Mouse (Mus musculus) gastrocnemius, postnatal 25 days (tissue): ENCODE measurements around the gene Cdkl1. TPM values are rescaled to one million over a fixed set of nuclear protein-coding genes. Genes with fewer than 3 reads are reported as not detected.

Experiments used
- DNase-seq: peaks from one replicate; pipeline ENCODE4 v3.0.0; 2022
- microRNA-seq, 2 experiments: library from miRNA; unstranded; fragments of <30 nt; microRNA quantifications; one replicate each; pipeline ENCODE4 v1.2.0; 2021; ENCODE audit warnings: borderline replicate concordance in 2 of 2
- total RNA-seq, 2 experiments: library from RNA; stranded (reverse); gene quantifications; 1 replicate in 1 of 2; 2 replicates in 1 of 2; pipeline ENCODE4 v1.2.3; 2021

Cdkl1 gene
- total RNA-seq, 2 experiments from 2014 or later = 0.54 to 0.56 TPM

DNA sequence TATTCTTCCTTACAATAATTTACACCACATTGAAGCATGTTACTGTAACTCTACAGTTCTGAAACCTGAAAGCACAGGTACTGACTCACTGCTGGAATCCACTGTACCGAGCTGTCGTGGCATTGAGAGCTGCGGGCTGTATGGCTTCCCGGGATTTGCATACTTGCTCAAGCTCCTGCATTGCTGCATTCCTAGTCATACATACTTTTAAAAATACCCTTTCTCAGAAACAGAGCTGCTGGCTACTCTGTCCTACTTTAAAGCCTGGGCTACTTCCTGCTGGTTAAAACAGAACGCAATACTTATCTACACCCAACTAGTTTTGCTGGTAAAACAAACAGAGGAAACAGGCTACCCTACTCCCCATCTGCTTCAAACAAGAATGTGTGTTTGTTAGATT, 46.9 kb downstream of the Cdkl1 start:
- no peak for DNase-seq

DNA sequence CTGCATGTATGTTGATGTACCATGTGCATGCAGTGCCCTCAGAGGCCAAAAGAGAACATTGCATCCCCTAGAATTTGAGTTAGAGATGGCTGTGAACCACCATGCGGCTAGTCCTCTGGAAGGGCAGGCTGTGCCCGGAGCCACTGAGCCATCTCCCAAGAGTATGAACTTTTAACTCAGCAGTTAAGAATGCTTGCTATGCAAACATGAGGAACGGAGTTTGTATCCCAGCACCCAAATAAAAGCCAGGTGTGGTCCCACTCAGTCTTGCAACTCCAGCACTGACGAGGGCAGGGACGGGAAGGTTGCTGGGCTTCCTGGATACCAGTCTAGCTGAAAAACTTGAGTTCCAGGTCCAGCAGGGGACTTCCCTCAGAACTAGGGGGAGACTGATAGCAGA, 49.1 kb downstream of the Cdkl1 start:
- DNase-seq = no peak

DNA sequence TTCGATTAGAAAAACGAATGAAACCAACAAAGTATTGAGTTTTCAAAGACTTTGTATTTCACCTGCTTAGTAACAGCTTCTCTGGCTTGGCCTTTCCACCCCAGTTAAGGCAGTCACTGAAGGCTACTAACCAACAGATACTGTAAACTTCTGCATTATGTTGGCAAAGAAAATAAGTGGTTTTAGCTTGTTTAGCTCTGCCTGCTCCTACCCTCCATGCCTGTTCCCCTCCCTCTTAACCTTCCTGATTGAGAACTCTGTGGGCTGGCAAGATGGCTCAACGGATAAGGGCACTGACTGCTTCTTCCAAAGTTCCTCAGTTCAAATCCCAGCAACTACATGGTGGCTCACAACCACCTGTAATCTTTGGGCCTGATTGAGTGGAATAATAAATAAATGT, 57.1 kb downstream of the Cdkl1 start:
- DNase-seq = no peak

DNA sequence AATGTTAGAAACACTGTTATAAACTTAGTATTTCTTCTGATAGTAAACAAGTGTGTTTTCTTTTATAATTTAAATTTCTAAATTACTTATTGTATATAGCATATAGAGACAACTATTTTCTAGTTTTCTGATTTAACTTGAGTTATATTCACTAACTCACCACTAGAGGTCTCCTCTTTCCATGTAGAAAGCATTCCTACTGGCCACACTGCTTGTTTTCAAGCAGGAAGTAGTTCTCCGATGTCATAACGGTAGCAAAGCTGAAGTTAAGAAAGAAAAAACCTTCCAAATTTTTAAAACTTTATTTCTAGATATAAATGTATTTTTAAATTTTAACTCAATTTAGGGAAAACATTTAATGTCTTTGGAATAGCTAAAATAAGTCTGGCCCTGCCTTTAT, 57.5 kb downstream of the Cdkl1 start:
- DNase-seq = no peak

DNA sequence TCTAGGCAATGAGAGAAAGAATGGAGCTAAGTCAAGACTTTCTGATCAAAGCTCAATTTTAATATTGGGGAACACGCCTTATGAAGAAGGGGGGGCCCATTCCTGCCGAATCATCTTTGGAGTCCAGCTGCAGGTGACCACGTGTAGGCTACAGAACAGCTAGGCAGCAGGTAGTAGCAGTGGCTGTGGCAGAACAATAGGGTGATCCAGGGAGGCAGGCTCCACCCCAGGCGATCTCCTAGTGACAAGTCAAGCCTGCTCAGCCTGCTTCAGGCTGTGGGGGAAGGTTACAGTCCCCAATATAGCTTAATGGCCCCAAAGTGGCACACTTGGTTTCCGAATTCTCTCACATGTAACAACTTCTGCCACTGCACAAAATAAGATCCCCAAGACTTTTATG, 58.8 kb downstream of the Cdkl1 start:
- no peak for DNase-seq

DNA sequence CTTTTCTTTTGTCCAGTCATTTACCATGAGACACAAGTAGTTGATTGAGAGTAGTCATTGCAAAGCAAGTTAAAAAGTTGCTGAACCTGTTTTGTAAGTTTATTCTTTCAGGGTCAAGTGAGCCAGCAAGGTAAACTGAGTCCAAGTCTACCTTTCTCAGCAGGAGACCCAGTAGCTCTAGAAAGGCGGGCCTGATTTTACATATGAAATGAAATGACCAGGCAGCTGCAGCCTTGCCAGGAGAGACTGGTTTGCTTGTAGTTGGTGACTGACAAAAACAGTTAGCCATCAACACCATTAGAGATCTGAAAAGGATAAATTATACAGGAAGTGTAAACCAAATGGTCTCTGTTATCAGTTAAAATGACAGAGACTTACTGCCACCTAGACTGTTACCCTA, 60.8 kb downstream of the Cdkl1 start:
- no peak for DNase-seq

DNA sequence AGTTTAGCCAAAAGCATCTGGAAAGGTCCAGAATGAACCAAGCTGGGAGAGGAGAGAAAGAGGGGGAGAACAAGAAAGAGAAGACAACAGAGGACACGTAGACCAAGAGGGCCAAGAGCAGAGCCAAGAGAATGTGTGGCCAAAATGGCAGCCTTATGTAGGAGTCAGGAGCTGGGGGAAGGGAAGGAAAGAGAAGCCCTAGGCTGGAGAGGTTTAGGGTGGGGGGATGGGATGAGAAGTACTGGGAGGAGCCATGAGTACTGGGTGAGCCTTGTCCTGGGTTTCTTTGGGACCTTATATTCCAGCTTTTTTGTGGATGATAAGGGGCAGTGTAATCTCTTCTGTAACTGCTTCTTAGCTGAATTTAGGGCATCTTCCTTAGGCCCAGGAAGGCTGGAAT, 61.8 kb downstream of the Cdkl1 start:
- no peak for DNase-seq

DNA sequence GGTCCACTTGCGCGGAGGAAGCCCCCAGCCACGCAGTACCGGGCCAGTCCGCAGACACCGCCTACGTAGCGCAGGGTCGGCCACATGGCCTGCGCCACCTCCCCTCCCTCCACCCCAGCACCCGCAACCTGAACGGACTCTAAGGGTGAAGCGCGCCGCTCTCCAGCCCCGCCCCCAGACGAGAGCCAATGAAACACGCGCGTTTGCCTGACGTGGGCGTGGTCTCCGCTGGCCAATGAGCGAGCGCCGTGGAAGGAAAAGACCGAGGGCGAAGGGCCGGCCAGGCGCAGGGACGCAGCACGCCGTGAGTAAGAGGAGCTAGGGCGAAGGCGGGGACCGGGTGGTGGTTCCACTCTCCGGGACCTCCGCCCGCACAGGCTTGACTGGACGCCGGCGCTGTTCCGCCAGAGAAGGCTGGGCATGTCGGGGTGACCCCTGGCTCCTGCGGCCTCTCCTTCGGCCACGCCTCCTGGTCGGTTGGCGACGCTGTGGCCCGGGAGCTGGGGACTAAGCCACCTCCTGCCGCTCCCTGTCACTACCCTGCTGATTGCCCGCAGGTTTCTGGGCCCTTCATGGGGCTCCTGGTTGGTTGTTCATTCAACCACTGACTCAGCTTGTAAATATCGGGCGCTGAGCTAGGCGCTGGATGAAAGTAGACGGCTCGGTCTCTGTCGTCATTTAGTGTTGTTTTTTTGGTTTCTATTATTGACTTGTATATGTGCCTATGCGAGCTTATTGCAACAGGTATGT, 66.2 kb downstream of the Cdkl1 start, which contains the start of the genes L2hgdh and Atp5s:
Gene L2hgdh, minus strand, starts transcription at position 163 of the 750 bp plus-strand sequence.
Gene Atp5s, plus strand, starts transcription at position 240 of the 750 bp plus-strand sequence.
- peak; percentile 96 for DNase-seq

DNA sequence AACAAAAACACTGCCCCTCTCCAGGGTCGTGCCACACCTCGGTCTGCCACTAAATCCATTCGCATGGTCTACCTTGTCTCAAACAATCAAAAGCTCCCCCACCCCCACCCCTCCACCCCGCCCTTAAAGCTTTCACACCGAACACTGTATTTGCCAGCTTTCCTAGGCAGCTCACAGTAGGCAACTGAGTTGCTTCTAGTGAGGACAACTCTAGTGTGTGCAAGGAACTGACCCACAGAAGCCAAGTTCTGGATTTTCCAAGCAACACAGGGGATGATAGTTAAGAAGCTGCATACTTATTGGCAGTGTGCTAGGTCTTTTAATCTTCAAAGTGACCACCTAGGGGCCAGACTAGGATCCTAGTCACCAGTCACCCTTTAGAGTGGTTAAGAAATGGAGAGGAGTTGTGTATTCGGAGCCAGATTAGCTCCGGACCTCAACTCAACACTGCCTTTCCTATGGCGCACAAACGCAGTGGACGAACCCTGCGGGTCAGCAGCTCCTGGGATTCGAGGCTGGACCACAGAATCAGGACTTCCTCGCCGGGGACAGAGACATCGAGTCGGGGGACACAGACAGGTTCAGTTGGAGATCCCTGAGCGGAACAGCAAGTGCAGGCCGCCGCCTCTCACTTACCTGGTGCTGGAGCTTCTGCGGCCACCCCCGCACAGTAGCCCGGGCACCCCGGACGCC, 66.9 kb downstream of the Cdkl1 start:
- no peak for DNase-seq

DNA sequence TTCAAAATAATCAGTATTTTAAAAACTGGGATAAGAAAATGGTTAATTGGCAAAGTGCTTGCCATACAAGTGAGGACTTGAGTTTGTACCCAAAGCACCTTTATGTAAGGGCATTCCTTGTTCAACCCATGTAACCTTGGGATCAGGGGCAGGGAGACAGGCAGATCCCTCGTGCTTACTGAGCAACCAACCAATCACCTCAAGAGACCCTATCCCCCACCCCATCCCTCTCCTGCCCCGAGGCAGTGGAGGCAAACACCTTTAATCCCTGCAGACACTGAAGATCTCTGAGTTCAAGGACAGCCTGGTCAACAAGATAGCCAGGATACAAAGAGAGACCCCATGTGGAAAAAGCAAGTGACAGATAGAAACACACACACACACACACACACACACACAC, 67.7 kb downstream of the Cdkl1 start:
- no peak for DNase-seq

DNA sequence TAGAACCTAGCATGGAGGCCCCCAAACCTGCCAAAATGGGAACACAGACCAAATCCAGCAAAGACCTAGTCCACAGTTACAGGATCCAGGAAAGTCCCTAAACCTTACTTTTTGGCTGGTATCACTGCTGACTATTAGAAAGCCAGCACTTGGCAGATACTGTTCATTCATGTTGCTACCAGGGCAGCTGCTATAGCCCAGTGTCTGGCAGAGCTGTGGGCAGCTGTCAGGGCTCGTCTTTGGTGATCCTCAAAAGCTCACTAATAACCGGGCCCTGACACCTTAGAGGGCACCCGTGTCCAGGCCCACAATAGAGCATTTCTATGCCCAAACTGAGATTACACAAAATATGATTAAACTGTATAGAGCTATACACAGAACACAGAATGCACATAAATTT, 68.2 kb downstream of the Cdkl1 start:
- no peak for DNase-seq

DNA sequence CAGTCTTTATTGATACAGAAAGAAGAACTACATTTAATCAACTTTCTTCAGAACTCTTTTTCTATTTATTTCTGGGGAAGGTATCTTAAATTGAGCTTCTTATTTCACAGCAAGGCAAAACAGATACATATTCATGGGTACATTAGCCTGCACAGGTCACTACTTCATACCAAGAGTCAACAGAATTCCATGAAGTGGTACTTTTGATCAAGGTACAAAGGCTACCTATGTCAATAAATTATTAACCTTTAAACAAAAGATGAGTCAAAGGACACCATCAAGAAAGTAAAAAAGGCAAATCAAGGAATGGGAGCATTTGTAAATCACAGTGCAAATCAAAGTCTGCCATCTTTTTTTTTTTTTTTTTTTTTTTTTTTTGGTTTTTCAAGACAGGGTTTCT, 77.4 kb downstream of the Cdkl1 start:
- DNase-seq = no peak

DNA sequence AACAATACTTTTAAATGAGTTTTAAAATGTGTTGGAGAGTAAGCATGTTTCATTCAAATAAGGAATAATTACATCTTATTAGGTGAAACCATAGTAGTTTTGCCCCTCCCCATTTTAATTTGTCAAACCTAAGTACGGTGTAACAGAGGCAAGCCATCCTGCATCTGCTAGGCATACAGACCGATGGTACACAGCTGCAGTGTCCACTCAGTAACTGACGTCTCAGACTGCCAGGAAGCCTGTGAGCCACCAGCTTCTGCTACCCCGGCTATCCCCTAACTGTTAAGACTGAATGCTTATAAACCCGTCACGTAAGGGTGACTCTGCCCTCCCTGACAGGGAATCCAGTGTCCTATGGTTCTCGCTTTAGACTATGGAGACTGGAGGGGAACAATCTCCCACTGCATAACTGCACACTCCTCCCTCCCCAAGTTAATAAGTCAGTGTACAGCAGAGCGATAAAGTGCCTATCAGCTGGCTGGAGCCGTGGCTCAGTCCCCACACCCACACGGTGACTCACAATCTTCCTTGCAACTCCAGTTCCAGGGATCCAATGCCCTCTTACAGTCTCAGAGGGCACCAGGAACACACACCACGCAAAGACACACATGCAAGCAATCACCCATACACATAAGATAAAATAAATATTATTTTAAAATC, 86.1 kb downstream of the Cdkl1 start:
- no peak for DNase-seq

DNA sequence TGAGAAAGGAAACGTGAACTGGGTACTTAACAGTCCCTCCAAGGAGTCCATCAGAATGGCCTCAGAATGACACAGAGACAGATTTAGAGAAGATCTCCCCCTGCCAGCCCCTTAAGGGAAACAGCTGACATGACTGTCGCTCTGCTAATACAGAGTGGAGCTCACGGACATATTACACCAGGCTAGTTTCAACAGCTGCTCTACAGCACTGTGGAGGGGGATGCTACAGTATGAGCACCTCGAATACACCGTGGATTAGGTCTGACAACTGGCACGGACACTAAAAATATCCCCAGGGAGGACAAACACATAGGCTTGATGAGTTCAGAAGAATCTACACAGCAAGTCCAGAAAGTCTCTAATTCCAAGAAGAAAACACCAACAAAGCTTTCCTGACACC, 92.7 kb downstream of the Cdkl1 start:
- no peak for DNase-seq

Small RNA genes lying within 50 kb of the gene (microRNA-seq; reads per million reads assigned to microRNA genes)
- 0 reads per million in 2 experiments for gene Mir681

Other genes starting within 250 kb of the Cdkl1 start
- gene Vcpkmt, start 208.2 kb downstream of the Cdkl1 start, total RNA-seq = 1 to 10 TPM; 3.5 to 4.2 TPM
- gene Sos2, start 109.4 kb downstream of the Cdkl1 start, total RNA-seq = 10 to 100 TPM; 35.3 to 39.6 TPM
- gene L2hgdh, start 66.4 kb downstream of the Cdkl1 start, total RNA-seq = 10 to 100 TPM; 31.2 to 32.7 TPM
- 10 to 100 TPM; 11.9 to 12.3 TPM for gene Atp5s, start 66.3 kb downstream of the Cdkl1 start, total RNA-seq
- 1 to 10 TPM; 1.7 to 2.4 TPM for gene Atl1, start 101.3 kb upstream of the Cdkl1 start, total RNA-seq
- 10 to 100 TPM; 19.2 to 20.4 TPM for gene Map4k5, start 101.9 kb upstream of the Cdkl1 start, total RNA-seq
- gene Sav1, start 195.7 kb upstream of the Cdkl1 start, total RNA-seq = 10 to 100 TPM; 32.6 to 39.0 TPM